8 mouse cellular contexts compared by ENCODE assay signal in genomic region chr16:7049162-7049971, GRCm38 (mm10).
DNase-seq lines count a peak whose midpoint lies in the region; ATAC-seq lines count a peak whose summit lies in the region.

No protein-coding gene starts in this region.

- H3K9ac ChIP-seq in embryonic facial prominence, embryonic 14.5 days (ENCODE audit: low read depth, low read length): peak overlapping the region; percentile 34; the same call in 1 of the 2 replicates
- H3K9ac ChIP-seq in midbrain, embryonic 15.5 days: no peak overlapping the region

- H3K36me3 ChIP-seq in embryonic facial prominence, embryonic 14.5 days (ENCODE audit: control insufficient read depth, insufficient read depth, low read length): no peaks in the 10 kb centered on the region
- H3K36me3 ChIP-seq in midbrain, embryonic 15.5 days (replicated peaks): no peaks in the 10 kb centered on the region

- H3K27me3 ChIP-seq in embryonic facial prominence, embryonic 14.5 days (replicated peaks; ENCODE audit: control insufficient read depth, insufficient read depth, low read length): no peaks in the 10 kb centered on the region
- H3K27me3 ChIP-seq in midbrain, embryonic 15.5 days (replicated peaks): no peaks in the 10 kb centered on the region

- DNase-seq in layer of hippocampus, adult 11-12 months (ENCODE audit: low spot score): peak; percentile 65
- DNase-seq in layer of hippocampus, adult 9-11 months: no peak
- DNase-seq in adrenal gland, adult 8-10 months: peak; percentile 4
- DNase-seq in embryonic facial prominence, embryonic 14.5 days (ENCODE audit: low spot score): peak; percentile 73
- peak; percentile 29 for DNase-seq in left cerebral cortex, postnatal 4 days

- no peaks in the 10 kb centered on the region for H3K4me1 ChIP-seq in embryonic facial prominence, embryonic 14.5 days (ENCODE audit: control insufficient read depth, insufficient read depth, low read length)
- peaks cover 56% of the 10 kb centered on the region for H3K4me1 ChIP-seq in midbrain, embryonic 15.5 days

- peak overlapping the region; percentile 13; the same call in 1 of the 2 replicates for H3K4me3 ChIP-seq in embryonic facial prominence, embryonic 14.5 days (ENCODE audit: low read depth, low read length)
- H3K4me3 ChIP-seq in midbrain, embryonic 15.5 days: no peak overlapping the region

- H3K4me2 ChIP-seq in embryonic facial prominence, embryonic 14.5 days (ENCODE audit: low read depth, low read length): peak overlapping the region; percentile 43
- H3K4me2 ChIP-seq in midbrain, embryonic 15.5 days: peak overlapping the region; percentile 39

- 13% methylated on average over 18 of the region's 18 CpGs for WGBS in embryonic facial prominence, embryonic 14.5 days
- 4% methylated on average over 18 of the region's 18 CpGs for WGBS in midbrain, embryonic 15.5 days

- intact Hi-C loops in left cerebral cortex, postnatal 4 days (cut with DNase I): loop anchor here (10.0 kb wide), 1 partner anchor 235 kb away; no protein-coding TSS in a partner anchor

- 0 out of 2 replicates have a peak, but pooled peaks have one; percentile 9 for ATAC-seq in embryonic facial prominence, embryonic 14.5 days (ENCODE audit: low read depth)
- ATAC-seq in hematopoietic stem cell, adult 5-6 weeks (replicated peaks in 1 of 2; ENCODE audit: insufficient read depth in 1 of 2, low FRiP score in 2 of 2, low TSS enrichment in 1 of 2, low read depth in 1 of 2, poor library complexity in 2 of 2, severe bottlenecking in 2 of 2): peak; percentile 60 to 76; a peak in 2 of 4 replicates
- 0 out of 2 replicates have a peak, but pooled peaks have one; percentile 21 for ATAC-seq in midbrain, embryonic 15.5 days (replicated peaks)
- ATAC-seq in inflammation-experienced regulatory T-cells, adult 6 months: no peak

- no peak overlapping the region for H3K27ac ChIP-seq in embryonic facial prominence, embryonic 14.5 days (replicated peaks; ENCODE audit: low read depth, low read length)
- peak overlapping the region; percentile 16; the same call in 1 of the 2 replicates for H3K27ac ChIP-seq in midbrain, embryonic 15.5 days

- no peaks in the 10 kb centered on the region for H3K9me3 ChIP-seq in embryonic facial prominence, embryonic 14.5 days (ENCODE audit: control insufficient read depth, low read length)
- no peaks in the 10 kb centered on the region for H3K9me3 ChIP-seq in midbrain, embryonic 15.5 days
